Mouse (Mus musculus): ENCODE data around the gene Ntm. TPM values are rescaled to one million over a fixed set of nuclear protein-coding genes. Genes with fewer than 3 reads are reported as not detected.

Ntm gene
- polyA plus RNA-seq, 1 experiment from 2014 or later = 11.5 TPM

DNA sequence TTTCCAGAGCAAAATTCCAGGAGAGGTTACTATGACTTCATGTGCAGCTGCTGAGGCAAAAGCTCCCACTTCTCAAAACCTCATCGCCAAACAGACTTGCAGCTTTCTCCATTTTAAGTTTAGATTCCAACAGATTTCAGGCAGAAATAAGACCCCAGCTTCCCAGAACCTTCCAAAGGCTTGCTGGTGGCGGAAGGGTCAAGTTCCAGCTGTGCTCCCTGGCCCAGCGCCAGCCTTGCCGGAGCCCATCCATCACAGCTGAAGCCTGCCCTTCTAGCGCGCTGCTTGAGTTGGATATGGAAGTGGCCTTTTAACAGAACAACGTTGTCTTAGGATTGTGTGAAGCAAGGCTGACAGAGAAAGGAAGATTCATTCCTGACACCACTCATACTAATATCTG lies 534.6 kb downstream of the Ntm start:
- H3K4me2 ChIP-seq (ENCODE audit: low read depth, low read length) = no peak overlapping the region
- no peaks in the 10 kb centered on the region for H3K9me3 ChIP-seq (replicated peaks; ENCODE audit: control insufficient read depth, low read length)
- H3K4me1 ChIP-seq (ENCODE audit: control insufficient read depth, insufficient read depth, low read length) = no peaks in the 10 kb centered on the region
- H3K4me3 ChIP-seq (ENCODE audit: low read depth, low read length) = no peak overlapping the region
- H3K27me3 ChIP-seq (ENCODE audit: control insufficient read depth, insufficient read depth, low read length) = no peaks in the 10 kb centered on the region
- ATAC-seq (replicated peaks; ENCODE audit: insufficient number of reproducible peaks, low FRiP score, low TSS enrichment, low read depth) = 0 out of 2 replicates have a peak, but pooled peaks have one; percentile 84
- H3K9ac ChIP-seq (replicated peaks; ENCODE audit: low read length) = no peak overlapping the region
- H3K27ac ChIP-seq (replicated peaks; ENCODE audit: low read depth, low read length) = no peak overlapping the region
- H3K36me3 ChIP-seq (replicated peaks; ENCODE audit: control insufficient read depth, insufficient read depth, low read depth, low read length) = no peaks in the 10 kb centered on the region
- peak; percentile 73 for DNase-seq (ENCODE audit: low spot score)
- 18% methylated on average over 7 of the region's 7 CpGs for WGBS

DNA sequence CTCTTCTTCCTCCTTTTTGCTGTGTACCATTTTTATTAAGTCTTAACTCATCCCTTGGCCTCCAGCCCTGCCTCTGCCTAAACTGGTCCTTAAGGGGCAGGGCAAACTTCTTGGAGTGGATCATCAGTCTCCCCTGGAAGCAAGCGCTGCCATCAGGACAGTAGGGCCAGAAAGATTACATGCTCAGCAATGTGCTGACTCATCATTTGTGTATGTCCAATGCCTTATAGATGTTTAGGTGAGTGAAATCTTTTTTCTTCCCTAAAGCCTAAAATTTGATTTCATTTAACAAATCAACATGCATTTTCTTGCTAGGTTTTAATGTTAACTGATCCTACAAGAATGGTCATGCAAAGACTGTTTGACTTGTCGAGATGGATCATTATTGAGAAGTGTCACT lies 536.7 kb downstream of the Ntm start:
- Histone ChIP-seq H3K27ac (replicated peaks; ENCODE audit: low read depth, low read length) (no peak overlapping the region), H3K9me3 (replicated peaks; ENCODE audit: control insufficient read depth, low read length) (no peaks in the 10 kb centered on the region), H3K9ac (replicated peaks; ENCODE audit: low read length) (no peak overlapping the region), H3K36me3 (replicated peaks; ENCODE audit: control insufficient read depth, insufficient read depth, low read depth, low read length) (no peaks in the 10 kb centered on the region), H3K4me2 (ENCODE audit: low read depth, low read length) (no peak overlapping the region), H3K4me3 (ENCODE audit: low read depth, low read length) (no peak overlapping the region), H3K27me3 (ENCODE audit: control insufficient read depth, insufficient read depth, low read length) (no peaks in the 10 kb centered on the region), H3K4me1 (ENCODE audit: control insufficient read depth, insufficient read depth, low read length) (no peaks in the 10 kb centered on the region)
- WGBS = 90% methylated on average over 2 of the region's 2 CpGs
- DNase-seq (ENCODE audit: low spot score) (no peak), ATAC-seq (replicated peaks; ENCODE audit: insufficient number of reproducible peaks, low FRiP score, low TSS enrichment, low read depth) (no peak)

DNA sequence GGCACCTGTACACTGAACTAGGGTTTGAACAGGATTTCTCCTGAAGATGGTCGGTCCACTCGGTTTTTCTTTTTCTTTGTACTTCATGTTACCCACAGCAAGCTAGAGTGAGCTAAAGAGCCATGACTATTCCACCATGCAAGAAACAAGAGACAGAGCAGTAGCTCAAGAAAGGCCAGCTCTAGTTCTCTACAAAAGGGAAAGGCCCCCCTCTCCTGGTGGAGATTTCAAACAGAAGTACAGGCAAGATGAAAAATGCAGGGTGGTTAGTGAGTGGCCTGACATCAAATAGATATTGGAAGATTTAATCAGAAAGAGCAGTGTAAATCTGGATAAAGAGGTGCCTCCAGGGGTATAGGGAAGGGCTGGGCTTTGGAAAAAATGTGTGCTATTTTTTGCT lies 547.4 kb downstream of the Ntm start:
- WGBS = 83% methylated on average over 2 of the region's 2 CpGs
- no peak overlapping the region for H3K27ac ChIP-seq (replicated peaks; ENCODE audit: low read depth, low read length)
- no peaks in the 10 kb centered on the region; the same call in 1 of the 2 replicates for H3K27me3 ChIP-seq (ENCODE audit: control insufficient read depth, insufficient read depth, low read length)
- H3K9ac ChIP-seq (replicated peaks; ENCODE audit: low read length) = no peak overlapping the region
- H3K4me2 ChIP-seq (ENCODE audit: low read depth, low read length) = no peak overlapping the region
- ATAC-seq (replicated peaks; ENCODE audit: insufficient number of reproducible peaks, low FRiP score, low TSS enrichment, low read depth) = no peak
- H3K4me3 ChIP-seq (ENCODE audit: low read depth, low read length) = no peak overlapping the region
- peaks cover 3% of the 10 kb centered on the region; the same call in 1 of the 2 replicates for H3K4me1 ChIP-seq (ENCODE audit: control insufficient read depth, insufficient read depth, low read length)
- H3K36me3 ChIP-seq (replicated peaks; ENCODE audit: control insufficient read depth, insufficient read depth, low read depth, low read length) = no peaks in the 10 kb centered on the region
- H3K9me3 ChIP-seq (replicated peaks; ENCODE audit: control insufficient read depth, low read length) = no peaks in the 10 kb centered on the region
- no peak for DNase-seq (ENCODE audit: low spot score)

- DNase-seq (ENCODE audit: low spot score) = no peak
- no peaks in the 10 kb centered on the region; the same call in 1 of the 2 replicates for H3K27me3 ChIP-seq (ENCODE audit: control insufficient read depth, insufficient read depth, low read length)
- H3K9ac ChIP-seq (replicated peaks; ENCODE audit: low read length) = no peak overlapping the region
- H3K27ac ChIP-seq (replicated peaks; ENCODE audit: low read depth, low read length) = no peak overlapping the region
- no peak overlapping the region for H3K4me3 ChIP-seq (ENCODE audit: low read depth, low read length)
- H3K9me3 ChIP-seq (replicated peaks; ENCODE audit: control insufficient read depth, low read length) = no peaks in the 10 kb centered on the region
- peaks cover 3% of the 10 kb centered on the region; the same call in 1 of the 2 replicates for H3K4me1 ChIP-seq (ENCODE audit: control insufficient read depth, insufficient read depth, low read length)
- H3K36me3 ChIP-seq (replicated peaks; ENCODE audit: control insufficient read depth, insufficient read depth, low read depth, low read length) = no peaks in the 10 kb centered on the region
- H3K4me2 ChIP-seq (ENCODE audit: low read depth, low read length) = no peak overlapping the region
- ATAC-seq (replicated peaks; ENCODE audit: insufficient number of reproducible peaks, low FRiP score, low TSS enrichment, low read depth) = no peak
- 67% methylated on average over 4 of the region's 4 CpGs for WGBS
Observed at GRCm38 (mm10) chr9:29413126-29413525, 549.8 kb downstream of the Ntm start.

DNA sequence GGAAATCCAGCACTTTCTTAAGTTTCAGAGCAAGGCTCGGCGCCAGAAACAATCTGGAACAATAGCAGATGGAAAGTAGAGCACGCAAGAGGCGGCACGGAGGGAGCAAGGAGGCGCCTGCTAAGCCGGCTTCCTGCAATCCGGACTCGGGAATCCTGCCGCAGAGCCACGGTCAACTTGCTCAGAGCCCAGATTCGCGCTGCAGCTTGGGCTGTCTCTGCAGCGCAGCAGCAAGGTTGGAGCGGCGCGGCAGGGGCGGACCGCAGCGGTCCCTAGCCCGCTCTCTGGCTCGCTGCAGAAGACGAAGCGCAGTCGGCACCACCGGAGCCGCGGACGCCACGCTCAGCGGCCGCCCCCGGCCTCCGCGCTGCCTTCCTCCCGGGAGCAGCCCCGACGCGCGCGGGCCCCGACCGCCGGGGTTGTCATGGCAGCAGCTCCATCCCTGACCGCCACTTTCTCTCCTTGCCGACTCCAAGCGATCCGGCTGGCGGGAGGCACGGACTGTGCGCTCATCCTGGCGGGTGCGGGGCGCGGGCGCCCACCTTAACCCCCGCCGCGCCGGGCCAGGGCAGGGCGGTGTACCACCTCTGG lies 550.7 kb downstream of the Ntm start:
- Histone ChIP-seq H3K4me1 (ENCODE audit: control insufficient read depth, insufficient read depth, low read length) (peaks cover 3% of the 10 kb centered on the region; the same call in 1 of the 2 replicates), H3K9me3 (replicated peaks; ENCODE audit: control insufficient read depth, low read length) (no peaks in the 10 kb centered on the region), H3K27ac (replicated peaks; ENCODE audit: low read depth, low read length) (0 out of 2 replicates have a peak overlapping the region, but pooled peaks have one; percentile 6), H3K9ac (replicated peaks; ENCODE audit: low read length) (peak overlapping the region; percentile 68), H3K36me3 (replicated peaks; ENCODE audit: control insufficient read depth, insufficient read depth, low read depth, low read length) (no peaks in the 10 kb centered on the region), H3K4me3 (ENCODE audit: low read depth, low read length) (peak overlapping the region; percentile 39), H3K27me3 (ENCODE audit: control insufficient read depth, insufficient read depth, low read length) (no peaks in the 10 kb centered on the region; the same call in 1 of the 2 replicates), H3K4me2 (ENCODE audit: low read depth, low read length) (peak overlapping the region; percentile 72)
- peak; percentile 75 for DNase-seq (ENCODE audit: low spot score)
- under 1% methylated on average over 55 of the region's 61 CpGs for WGBS
- peak; percentile 70 for ATAC-seq (replicated peaks; ENCODE audit: insufficient number of reproducible peaks, low FRiP score, low TSS enrichment, low read depth)

- H3K27me3 ChIP-seq (ENCODE audit: control insufficient read depth, insufficient read depth, low read length) = no peaks in the 10 kb centered on the region; the same call in 1 of the 2 replicates
- peak overlapping the region; percentile 68 for H3K9ac ChIP-seq (replicated peaks; ENCODE audit: low read length)
- H3K4me1 ChIP-seq (ENCODE audit: control insufficient read depth, insufficient read depth, low read length) = peaks cover 3% of the 10 kb centered on the region; the same call in 1 of the 2 replicates
- no peaks in the 10 kb centered on the region for H3K9me3 ChIP-seq (replicated peaks; ENCODE audit: control insufficient read depth, low read length)
- peak overlapping the region; percentile 72 for H3K4me2 ChIP-seq (ENCODE audit: low read depth, low read length)
- H3K36me3 ChIP-seq (replicated peaks; ENCODE audit: control insufficient read depth, insufficient read depth, low read depth, low read length) = no peaks in the 10 kb centered on the region
- 0 out of 2 replicates have a peak overlapping the region, but pooled peaks have one; percentile 6 for H3K27ac ChIP-seq (replicated peaks; ENCODE audit: low read depth, low read length)
- peak overlapping the region; percentile 39 for H3K4me3 ChIP-seq (ENCODE audit: low read depth, low read length)
- DNase-seq (ENCODE audit: low spot score) = peak; percentile 67
- peak; percentile 61 for ATAC-seq (replicated peaks; ENCODE audit: insufficient number of reproducible peaks, low FRiP score, low TSS enrichment, low read depth)
- under 1% methylated on average over 40 of the region's 40 CpGs for WGBS
Observed at GRCm38 (mm10) chr9:29411408-29412180, 551.3 kb downstream of the Ntm start.

- Histone ChIP-seq H3K27ac (replicated peaks; ENCODE audit: low read depth, low read length) (no peak overlapping the region), H3K27me3 (ENCODE audit: control insufficient read depth, insufficient read depth, low read length) (no peaks in the 10 kb centered on the region; the same call in 1 of the 2 replicates), H3K9ac (replicated peaks; ENCODE audit: low read length) (0 out of 2 replicates have a peak overlapping the region, but pooled peaks have one; percentile 68), H3K9me3 (replicated peaks; ENCODE audit: control insufficient read depth, low read length) (no peaks in the 10 kb centered on the region), H3K36me3 (replicated peaks; ENCODE audit: control insufficient read depth, insufficient read depth, low read depth, low read length) (no peaks in the 10 kb centered on the region), H3K4me2 (ENCODE audit: low read depth, low read length) (peak overlapping the region; percentile 72), H3K4me3 (ENCODE audit: low read depth, low read length) (peak overlapping the region; percentile 39), H3K4me1 (ENCODE audit: control insufficient read depth, insufficient read depth, low read length) (peaks cover 3% of the 10 kb centered on the region; the same call in 1 of the 2 replicates)
- no peak for ATAC-seq (replicated peaks; ENCODE audit: insufficient number of reproducible peaks, low FRiP score, low TSS enrichment, low read depth)
- DNase-seq (ENCODE audit: low spot score) = no peak
- 60% methylated on average over 10 of the region's 10 CpGs for WGBS
Observed at GRCm38 (mm10) chr9:29410728-29411407, 552.1 kb downstream of the Ntm start.
